Mouse (Mus musculus) liver, embryonic 18 days (tissue): Measurements from ENCODE around the gene Mtmr4. TPM values are rescaled to one million over a fixed set of nuclear protein-coding genes. Genes with fewer than 3 reads are reported as not detected.

Source experiments
- polyA plus RNA-seq: library from polyadenylated mRNA; depleted of rRNA; stranded (reverse); fragments of >200 nt; gene quantifications from 2 replicates; pipeline ENCODE4 v1.2.3, GENCODE M21; 2012; rRNA removed

Mtmr4 gene
- polyA plus RNA-seq: 6.6 and 7.2 TPM in 2 replicates

GRCm38 (mm10) chr11:87591526-87592353, at the start of gene Mtmr4:
Gene Mtmr4 (plus strand): TSS chr11:87592162.

GRCm38 (mm10) chr11:87566501-87566900, 25.5 kb upstream of the Mtmr4 start, which contains the start of gene Gm11492:
Gene Gm11492 (plus strand): TSS chr11:87566653.

GRCm38 (mm10) chr11:87568255-87568953, 23.6 kb upstream of the Mtmr4 start, which contains the start of gene Sept4:
Gene Sept4 (plus strand): TSS chr11:87568903.

GRCm38 (mm10) chr11:87616790-87617474, 25.0 kb downstream of the Mtmr4 start, which contains the start of gene Hsf5:
Gene Hsf5 (plus strand): TSS chr11:87617164.

GRCm38 (mm10) chr11:87662407-87662806, 70.4 kb downstream of the Mtmr4 start, which contains the start of gene Rnf43:
Gene Rnf43 (plus strand): TSS chr11:87662722.

Other genes starting within 250 kb of the Mtmr4 start
- 1.3 and 1.4 TPM in 2 replicates for gene Ppm1e, start 233.1 kb upstream of the Mtmr4 start, polyA plus RNA-seq
- gene Rad51c, start 187.2 kb upstream of the Mtmr4 start, polyA plus RNA-seq: 2.1 and 2.4 TPM in 2 replicates
- 0.08 and 0.12 TPM in 2 replicates for gene Tex14, start 187.1 kb upstream of the Mtmr4 start, polyA plus RNA-seq
- gene Gm11492, start 25.5 kb upstream of the Mtmr4 start, polyA plus RNA-seq: not detected in 2 replicates
- 12.1 and 13.3 TPM in 2 replicates for gene Sept4, start 23.3 kb upstream of the Mtmr4 start, polyA plus RNA-seq
- 0.01 and 0.02 TPM in 2 replicates for gene Hsf5, start 25.0 kb downstream of the Mtmr4 start, polyA plus RNA-seq
- gene Rnf43, start 70.6 kb downstream of the Mtmr4 start, polyA plus RNA-seq: 4.0 and 5.3 TPM in 2 replicates
- gene Supt4a, start 145.4 kb downstream of the Mtmr4 start, polyA plus RNA-seq: 86.8 and 87.5 TPM in 2 replicates
- gene Tspoap1, start 168.4 kb downstream of the Mtmr4 start, polyA plus RNA-seq: 3.8 and 4.7 TPM in 2 replicates
- gene Mpo, start 201.4 kb downstream of the Mtmr4 start, polyA plus RNA-seq: 129 and 195 TPM in 2 replicates
- gene Lpo, start 236.1 kb downstream of the Mtmr4 start, polyA plus RNA-seq: not detected in 2 replicates